Mouse (Mus musculus): ENCODE measurements around the gene Acy3.

- TF ChIP-seq CTCF (IDR thresholded peaks at IDR 0.05; ENCODE audit: low read depth): no peak
- TF ChIP-seq EP300 (optimal IDR thresholded peaks at IDR 0.05): no peak
Observed at GRCm38 (mm10) chr19:3955804-3956203, 30.6 kb upstream of the Acy3 start.

Measured in stomach, postnatal 0 days (tissue).